Mouse (Mus musculus) lung, embryonic 15.5 days (tissue): ENCODE measurements around the gene Ripk1. TPM values are rescaled to one million over a fixed set of nuclear protein-coding genes. Genes with fewer than 3 reads are reported as not detected.

ENCODE experiments used
- ATAC-seq: fragments of 200-750 bp; cut with Nextera tagmentation; 2 replicates; pipeline ENCODE4 v1.8.0; 2017; ENCODE audit warnings: moderate number of reproducible peaks, borderline replicate concordance; ENCODE audit not compliant: low FRiP score, low TSS enrichment; ENCODE audit errors: extremely low read depth
- H3K27ac ChIP-seq: fragments of 300-500 bp; sonication (generic); 2 replicates; pipeline ENCODE4 v1.5.1; 2015; ENCODE audit warnings: moderate library complexity, mild to moderate bottlenecking, inconsistent platforms
- H3K27me3 ChIP-seq: fragments of 300-500 bp; sonication (generic); 2 replicates; pipeline ENCODE4 v1.6.1; 2015; ENCODE audit warnings: inconsistent platforms
- H3K36me3 ChIP-seq: fragments of 300-500 bp; sonication (generic); 2 replicates; pipeline ENCODE4 v1.6.1; 2015; ENCODE audit warnings: inconsistent platforms
- H3K4me1 ChIP-seq: fragments of 300-500 bp; sonication (generic); 2 replicates; pipeline ENCODE4 v1.6.1; 2015; ENCODE audit warnings: inconsistent platforms
- H3K4me2 ChIP-seq: fragments of 300-500 bp; sonication (generic); 2 replicates; pipeline ENCODE4 v1.6.1; 2015; ENCODE audit warnings: inconsistent platforms, mild to moderate bottlenecking, moderate library complexity
- H3K4me3 ChIP-seq: fragments of 300-500 bp; sonication (generic); 2 replicates; pipeline ENCODE4 v1.5.1; 2015; ENCODE audit warnings: mild to moderate bottlenecking, inconsistent platforms
- H3K9ac ChIP-seq: fragments of 300-500 bp; sonication (generic); 2 replicates; pipeline ENCODE4 v1.6.1; 2015; ENCODE audit warnings: inconsistent platforms
- H3K9me3 ChIP-seq: fragments of 300-500 bp; sonication (generic); 2 replicates; pipeline ENCODE4 v1.6.1; 2016; ENCODE audit warnings: inconsistent platforms
- WGBS: fragments of 180-500 bp; shearing (Covaris S2); methylation state at CpG from one replicate; pipeline ENCODE4 v1.1.7; 2015; 5-methylcytosine and 5-hydroxymethylcytosine counted together
- polyA plus RNA-seq: library from polyadenylated mRNA; unstranded; fragments of >200 nt; fragmentation: Nextera tagmentation; extraction: Ambion mirVana; gene quantifications from 2 replicates; pipeline ENCODE4 v1.2.1, GENCODE M21; 2015

Gene Ripk1
- polyA plus RNA-seq, 1 experiment from 2014 or later: 22.3 TPM

DNA sequence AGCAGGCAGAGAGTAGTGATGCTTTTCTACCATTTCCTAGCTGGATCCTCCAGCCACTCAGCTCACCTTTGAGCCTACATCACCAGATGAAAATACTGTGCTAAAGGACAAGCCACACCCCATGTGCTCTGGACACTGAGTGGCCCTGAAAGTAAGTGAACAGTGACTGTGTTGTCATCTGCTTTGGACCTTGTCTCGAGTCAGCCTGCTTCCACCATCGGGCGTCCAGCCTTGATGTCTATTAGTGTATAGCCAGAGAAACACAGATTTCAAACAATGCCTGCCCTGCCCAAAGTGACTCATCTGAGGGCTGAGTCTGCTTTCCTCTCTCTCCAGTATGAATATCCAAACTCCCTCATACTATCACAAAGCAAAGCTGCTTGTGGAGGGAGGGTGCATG is 77.6 kb downstream of the Ripk1 start:
- Histone ChIP-seq H3K4me3 (no peak overlapping the region), H3K36me3 (no peaks in the 10 kb centered on the region), H3K9ac (no peak overlapping the region), H3K4me2 (no peak overlapping the region), H3K9me3 (no peaks in the 10 kb centered on the region), H3K27ac (no peak overlapping the region), H3K4me1 (peaks cover 25% of the 10 kb centered on the region), H3K27me3 (no peaks in the 10 kb centered on the region)
- WGBS: 74% methylated on average over 3 of the region's 3 CpGs
- no peak for ATAC-seq

DNA sequence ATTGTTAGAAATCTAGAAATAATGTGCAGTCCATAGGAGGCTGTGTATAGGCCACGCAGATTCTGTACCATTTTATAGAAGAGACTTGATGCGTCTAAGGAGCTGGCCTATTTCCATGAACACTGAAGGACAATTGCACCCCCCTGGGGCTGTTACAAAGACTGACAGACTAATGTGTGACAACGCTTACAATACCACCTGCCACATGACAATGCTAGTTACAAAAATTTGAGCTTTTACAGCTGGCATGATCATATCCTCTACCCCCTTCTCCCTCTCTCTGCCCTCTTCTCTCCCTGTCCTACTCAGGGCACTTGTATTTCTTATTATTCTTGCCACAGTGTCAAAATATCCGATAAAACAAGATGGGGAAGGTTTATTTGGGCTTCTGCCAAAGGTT is 79.8 kb downstream of the Ripk1 start:
- Histone ChIP-seq H3K27ac (no peak overlapping the region), H3K4me3 (no peak overlapping the region), H3K9ac (no peak overlapping the region), H3K36me3 (no peaks in the 10 kb centered on the region), H3K4me1 (peaks cover 17% of the 10 kb centered on the region), H3K9me3 (no peaks in the 10 kb centered on the region), H3K27me3 (no peaks in the 10 kb centered on the region), H3K4me2 (no peak overlapping the region)
- no peak for ATAC-seq
- 72% methylated on average over 4 of the region's 4 CpGs for WGBS

DNA sequence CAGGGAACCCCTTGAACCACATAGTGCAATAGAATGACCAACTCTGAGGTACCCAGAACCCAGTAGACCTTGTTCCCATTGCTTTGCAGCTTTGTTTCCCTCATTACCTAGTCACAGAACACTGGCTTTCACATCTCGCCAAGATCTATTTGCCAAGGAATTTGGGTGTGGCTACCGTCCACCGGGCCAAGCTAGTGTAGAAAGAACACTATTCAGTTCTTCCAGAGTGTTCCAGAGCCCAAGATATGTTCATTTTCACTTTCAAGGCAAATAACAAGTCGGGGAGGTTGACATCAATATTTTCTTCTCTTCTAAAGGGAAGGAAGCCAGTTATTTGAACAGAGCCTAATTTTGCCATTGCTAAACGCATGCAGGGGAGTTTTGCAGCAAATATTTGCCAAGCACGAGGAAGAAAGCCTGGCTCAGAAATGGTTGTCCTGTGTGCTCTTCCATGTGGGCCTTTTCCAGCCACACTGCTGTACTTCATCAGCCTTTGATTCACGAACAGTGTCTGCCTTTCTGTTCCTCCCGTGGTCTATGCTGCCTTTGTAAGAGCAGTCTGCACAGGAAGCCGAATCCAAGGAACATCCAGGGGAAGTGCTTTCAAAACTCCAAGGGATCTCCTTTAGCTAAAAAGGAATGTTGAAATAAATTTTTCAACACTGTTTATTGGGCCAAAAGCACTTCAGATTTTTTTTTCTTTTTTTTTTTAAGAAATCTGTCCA is 82.0 kb downstream of the Ripk1 start:
- no peak for ATAC-seq
- 37% methylated on average over 9 of the region's 9 CpGs for WGBS
- peaks cover 25% of the 10 kb centered on the region for H3K4me1 ChIP-seq
- no peaks in the 10 kb centered on the region for H3K9me3 ChIP-seq
- H3K27ac ChIP-seq: 0 out of 2 replicates have a peak overlapping the region, but pooled peaks have one; percentile 45
- H3K4me2 ChIP-seq: 0 out of 2 replicates have a peak overlapping the region, but pooled peaks have one; percentile 0
- no peak overlapping the region for H3K4me3 ChIP-seq
- no peaks in the 10 kb centered on the region for H3K36me3 ChIP-seq
- no peaks in the 10 kb centered on the region for H3K27me3 ChIP-seq
- no peak overlapping the region for H3K9ac ChIP-seq

Other genes with a start within 250 kb of the Ripk1 start
- not detected in 2 replicates for gene Serpinb6e, start 159.0 kb upstream of the Ripk1 start, polyA plus RNA-seq
- gene Serpinb6c, start 96.7 kb upstream of the Ripk1 start, polyA plus RNA-seq: 0.15 and 0.16 TPM in 2 replicates
- gene Nqo2, start 37.7 kb upstream of the Ripk1 start, polyA plus RNA-seq: 29.1 and 29.4 TPM in 2 replicates
- gene Serpinb6a, start 431 bp downstream of the Ripk1 start, polyA plus RNA-seq: 60.2 and 66.6 TPM in 2 replicates
- gene Bphl, start 35.2 kb downstream of the Ripk1 start, polyA plus RNA-seq: 57.3 and 59.0 TPM in 2 replicates
- 180 and 197 TPM in 2 replicates for gene Tubb2a, start 75.6 kb downstream of the Ripk1 start, polyA plus RNA-seq
- gene Tubb2b, start 128.1 kb downstream of the Ripk1 start, polyA plus RNA-seq: 18.0 and 19.7 TPM in 2 replicates
- 64.3 and 72.7 TPM in 2 replicates for gene Psmg4, start 160.6 kb downstream of the Ripk1 start, polyA plus RNA-seq